Mouse (Mus musculus): ENCODE measurements around the gene Igf2bp1. TPM values are rescaled to one million over a fixed set of nuclear protein-coding genes. Genes with fewer than 3 reads are reported as not detected.

Gene Igf2bp1
- 33.3 and 33.4 TPM in 2 replicates for polyA plus RNA-seq (2012)

GRCm38 (mm10) chr11:96005403-96006271 lies at the start of gene Igf2bp1:
Gene Igf2bp1, minus strand, starts transcription at chr11:96005940.
- no peak for TF ChIP-seq GATA1 (IDR thresholded peaks at IDR 0.05; ENCODE audit: low read length)

DNA sequence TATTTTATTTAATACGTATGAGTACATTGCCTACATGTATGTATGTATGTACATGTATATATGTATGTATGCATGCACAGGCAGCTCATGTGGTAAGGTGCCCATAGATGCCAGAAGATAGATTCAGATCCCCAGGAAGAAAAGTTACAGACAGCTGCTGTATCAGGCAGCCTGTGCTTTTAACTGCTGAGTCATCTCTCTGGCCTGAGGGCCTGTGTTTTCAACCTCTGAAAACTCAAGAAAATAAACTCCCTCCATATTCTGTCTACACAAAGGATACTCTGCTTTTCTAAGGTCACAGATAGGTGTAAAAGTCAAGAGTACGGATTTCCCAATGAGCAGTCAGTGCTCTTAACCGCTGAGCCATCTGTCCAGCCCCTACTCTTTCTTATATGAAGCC lies 45.1 kb upstream of the Igf2bp1 start:
- no peak for TF ChIP-seq GATA1 (IDR thresholded peaks at IDR 0.05; ENCODE audit: low read length)

GRCm38 (mm10) chr11:96049939-96050338 lies 44.2 kb upstream of the Igf2bp1 start:
- TF ChIP-seq GATA1 (IDR thresholded peaks at IDR 0.05; ENCODE audit: low read length), result no peak

GRCm38 (mm10) chr11:96047469-96048373 lies 42.0 kb upstream of the Igf2bp1 start:
- TF ChIP-seq GATA1 (IDR thresholded peaks at IDR 0.05; ENCODE audit: low read length), result no peak

GRCm38 (mm10) chr11:96046793-96047192 lies 41.1 kb upstream of the Igf2bp1 start:
- TF ChIP-seq GATA1 (IDR thresholded peaks at IDR 0.05; ENCODE audit: low read length), result no peak

DNA sequence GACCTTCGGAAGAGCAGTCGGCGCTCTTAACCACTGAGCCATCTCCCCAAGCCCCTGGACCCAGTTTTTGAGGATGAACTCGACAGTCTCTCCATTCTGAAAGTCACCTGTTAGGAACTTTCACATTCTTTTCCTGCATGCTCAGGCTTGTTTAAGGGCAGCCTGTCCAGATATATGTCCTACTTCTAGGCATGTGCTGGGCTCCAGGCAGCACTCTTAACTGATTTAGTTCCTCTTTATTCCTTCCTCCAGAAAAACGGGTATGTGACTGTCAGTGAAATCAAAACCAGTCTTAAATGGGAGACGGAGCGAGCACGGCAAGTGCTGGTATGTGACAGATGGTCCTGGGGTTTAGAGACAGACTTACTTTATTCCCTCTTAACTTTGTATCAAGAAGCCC lies 40.3 kb upstream of the Igf2bp1 start:
- no peak for TF ChIP-seq GATA1 (IDR thresholded peaks at IDR 0.05; ENCODE audit: low read length)

- no peak for TF ChIP-seq GATA1 (IDR thresholded peaks at IDR 0.05; ENCODE audit: low read length)
These were observed 39.2 kb upstream of the Igf2bp1 start for GRCm38 (mm10) chr11:96044803-96045567.

- TF ChIP-seq GATA1 (IDR thresholded peaks at IDR 0.05; ENCODE audit: low read length), result no peak
These were observed 32.8 kb upstream of the Igf2bp1 start for GRCm38 (mm10) chr11:96038560-96038959.

- no peak for TF ChIP-seq GATA1 (IDR thresholded peaks at IDR 0.05; ENCODE audit: low read length)
These were observed 31.8 kb upstream of the Igf2bp1 start for GRCm38 (mm10) chr11:96037499-96037898.

DNA sequence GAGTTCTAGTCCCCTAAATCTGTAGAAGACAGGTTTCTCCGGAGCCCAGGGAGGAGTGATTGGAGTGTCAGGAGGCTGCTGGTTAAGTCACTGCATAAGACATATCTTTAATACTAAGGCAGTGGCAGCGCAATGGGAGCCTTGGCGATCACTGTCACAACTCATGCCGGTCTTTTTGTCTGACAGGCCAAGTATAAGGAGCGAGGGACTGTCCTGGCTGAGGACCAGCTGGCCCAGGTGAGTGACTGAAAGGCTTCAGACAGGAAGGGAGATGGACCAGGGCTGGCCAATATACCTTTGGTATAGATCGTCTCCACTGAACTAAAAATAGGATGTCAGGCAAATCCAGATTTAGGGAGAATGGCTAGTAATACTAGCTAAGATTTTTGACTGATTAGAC lies 29.4 kb upstream of the Igf2bp1 start:
- TF ChIP-seq GATA1 (IDR thresholded peaks at IDR 0.05; ENCODE audit: low read length), result no peak

DNA sequence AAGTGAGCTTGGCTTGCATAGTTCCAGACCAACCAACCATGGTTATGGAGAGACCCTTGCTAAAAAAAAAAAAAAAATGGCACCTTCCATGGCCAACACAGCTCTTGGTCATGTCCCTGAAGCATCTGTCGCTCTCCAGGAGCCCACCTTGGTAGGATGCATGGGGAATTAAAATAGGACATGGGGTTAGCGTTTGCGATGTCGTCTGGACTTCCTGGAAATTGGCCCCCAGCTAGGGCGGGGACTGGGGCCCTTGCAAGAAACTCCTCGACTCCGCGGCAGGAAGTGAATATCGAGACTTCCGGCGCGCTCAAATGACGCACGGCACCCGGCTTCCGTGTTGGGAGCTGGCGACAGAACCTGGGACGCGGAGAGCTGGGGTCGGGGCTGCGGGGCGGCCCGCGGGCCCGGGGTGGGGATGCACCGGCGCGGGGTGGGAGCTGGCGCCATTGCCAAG lies 28.9 kb upstream of the Igf2bp1 start, which contains the start of gene Snf8:
Gene Snf8, plus strand, starts transcription at position 290 of the 457 bp plus-strand sequence.
- no peak for TF ChIP-seq GATA1 (IDR thresholded peaks at IDR 0.05; ENCODE audit: low read length)

DNA sequence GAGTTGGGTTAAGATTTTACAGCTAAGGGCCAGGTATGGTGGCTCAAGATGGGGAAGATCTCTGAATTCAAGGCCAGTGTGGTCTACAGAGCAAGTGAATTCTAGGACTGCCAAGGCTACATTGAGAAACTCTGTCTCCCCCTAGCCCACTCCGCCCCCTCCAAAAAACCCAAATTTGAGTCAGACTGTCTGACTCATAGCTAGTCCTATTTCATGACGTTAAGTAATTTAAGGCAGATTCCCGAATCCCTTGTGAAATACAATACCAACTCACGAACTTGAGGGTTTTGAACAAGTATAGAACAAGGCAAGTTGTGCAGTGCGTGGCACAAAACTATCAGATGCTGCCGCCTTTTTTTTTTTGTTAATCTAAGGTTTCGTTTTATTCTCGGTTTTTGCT lies 28.4 kb upstream of the Igf2bp1 start:
- TF ChIP-seq GATA1 (IDR thresholded peaks at IDR 0.05; ENCODE audit: low read length), result no peak

DNA sequence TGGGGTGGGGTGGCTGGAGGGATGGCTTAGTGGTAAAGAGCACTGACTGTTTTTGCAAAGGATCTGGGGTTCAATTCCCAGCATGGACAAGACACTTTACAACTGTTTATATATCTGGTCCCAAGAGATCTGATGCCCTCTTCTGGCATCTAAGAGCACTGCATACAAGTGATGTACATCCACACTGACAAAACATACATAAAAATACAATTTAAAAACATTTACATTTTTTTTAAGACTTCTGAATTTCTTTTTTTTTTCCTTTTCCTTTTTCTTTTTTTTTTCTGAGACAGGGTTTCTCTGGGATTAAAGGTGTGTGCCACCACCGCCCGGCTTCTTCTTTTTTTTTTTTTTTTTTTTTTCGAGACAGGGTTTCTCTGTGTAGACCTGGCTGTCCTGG lies 27.5 kb upstream of the Igf2bp1 start:
- no peak for TF ChIP-seq GATA1 (IDR thresholded peaks at IDR 0.05; ENCODE audit: low read length)

GRCm38 (mm10) chr11:96031701-96032100 lies 26.0 kb upstream of the Igf2bp1 start:
- no peak for TF ChIP-seq GATA1 (IDR thresholded peaks at IDR 0.05; ENCODE audit: low read length)

GRCm38 (mm10) chr11:96030571-96030970 lies 24.8 kb upstream of the Igf2bp1 start:
- TF ChIP-seq GATA1 (IDR thresholded peaks at IDR 0.05; ENCODE audit: low read length), result no peak

Measured in G1E-ER4 (cell line).